Mouse (Mus musculus) embryo, embryonic 11 days (tissue): ENCODE data around the gene Gch1.

Source experiments
- DNase-seq: peaks from one replicate; pipeline ENCODE4 v3.0.0-alpha.2; 2015

The Gch1 gene

GRCm38 (mm10) chr14:47188848-47189634 is at the start of gene Gch1:
Gene Gch1 (minus strand): TSS chr14:47189413.
- DNase-seq, result peak; percentile 85

DNA sequence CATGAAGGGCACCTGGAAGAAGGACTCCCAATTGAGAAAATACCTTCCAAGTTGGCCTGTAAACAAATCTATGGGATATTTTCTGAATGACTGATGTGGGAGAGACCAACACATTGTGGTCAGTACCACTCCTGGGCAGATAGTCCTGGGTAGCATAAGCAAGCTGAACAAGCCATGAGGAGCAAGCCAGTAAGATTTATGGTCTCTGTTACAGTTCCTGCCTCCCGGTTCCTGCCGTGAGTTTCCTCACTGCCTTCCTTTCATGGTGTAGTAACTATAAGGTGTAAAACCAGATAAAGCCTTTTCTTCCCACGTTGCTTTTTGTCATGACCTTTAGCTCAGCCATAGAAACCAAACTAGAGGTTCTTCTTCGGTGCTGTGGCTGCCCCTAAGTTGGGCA is 48.1 kb upstream of the Gch1 start:
- no peak for DNase-seq

DNA sequence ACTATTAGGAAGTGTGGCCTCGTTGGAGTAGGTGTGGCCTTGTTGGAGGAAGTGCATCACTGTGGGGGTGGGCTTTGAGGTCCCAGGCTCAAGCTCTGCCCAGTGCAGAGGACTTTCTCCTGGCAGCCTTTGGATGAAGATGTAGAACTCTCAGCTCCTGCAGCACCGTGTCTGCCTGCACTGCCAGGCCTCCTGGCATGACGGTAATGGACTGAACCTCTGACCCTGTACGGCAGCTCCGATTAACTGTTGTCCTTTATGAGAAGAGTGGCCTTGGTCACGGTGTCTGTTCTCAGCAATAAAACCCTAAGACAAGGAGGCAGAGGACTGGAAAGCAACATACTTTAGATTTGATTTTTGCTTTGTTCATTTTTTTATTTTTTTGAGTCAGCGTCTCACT is 47.3 kb upstream of the Gch1 start:
- DNase-seq, result no peak

- DNase-seq, result no peak
Measured at GRCm38 (mm10) chr14:47234526-47235250, 45.5 kb upstream of the Gch1 start.

DNA sequence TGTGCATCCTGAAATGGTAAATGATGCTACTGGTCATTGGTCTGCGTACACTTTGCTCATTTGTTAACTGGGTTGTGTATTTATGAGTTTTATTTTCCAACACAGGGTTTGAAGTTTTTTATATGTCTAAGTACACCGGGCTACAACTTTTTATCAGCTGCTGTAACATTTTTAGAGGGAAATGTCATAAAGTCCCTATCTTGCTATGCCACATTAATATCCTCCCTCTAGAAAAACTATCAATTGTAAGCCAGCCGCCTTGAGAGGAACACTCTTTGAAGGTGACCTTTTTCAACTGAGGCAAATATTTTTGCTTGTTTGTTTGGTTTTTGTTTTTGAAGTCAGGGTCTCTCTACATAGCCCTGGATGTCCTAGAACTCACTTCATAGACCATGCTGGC is 44.8 kb upstream of the Gch1 start:
- no peak for DNase-seq

DNA sequence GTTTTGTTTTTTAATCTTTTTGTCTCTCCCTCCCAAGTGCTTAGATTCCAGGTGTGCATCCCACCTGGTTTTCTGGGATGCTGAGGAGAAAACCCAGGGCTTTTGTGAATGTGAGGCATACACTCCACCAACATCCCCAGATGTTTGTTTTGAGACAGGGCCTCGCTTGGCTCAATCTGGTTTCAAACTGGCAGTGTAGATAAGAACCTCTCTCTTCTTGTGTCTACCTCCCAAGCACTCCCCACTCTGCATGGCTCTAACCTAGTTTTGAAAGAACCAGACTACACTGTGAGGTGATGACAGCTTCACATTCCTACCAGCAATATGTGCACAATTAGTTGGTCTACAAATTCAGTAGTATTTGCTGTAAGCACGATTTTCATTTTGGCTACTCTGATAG is 44.4 kb upstream of the Gch1 start:
- no peak for DNase-seq

DNA sequence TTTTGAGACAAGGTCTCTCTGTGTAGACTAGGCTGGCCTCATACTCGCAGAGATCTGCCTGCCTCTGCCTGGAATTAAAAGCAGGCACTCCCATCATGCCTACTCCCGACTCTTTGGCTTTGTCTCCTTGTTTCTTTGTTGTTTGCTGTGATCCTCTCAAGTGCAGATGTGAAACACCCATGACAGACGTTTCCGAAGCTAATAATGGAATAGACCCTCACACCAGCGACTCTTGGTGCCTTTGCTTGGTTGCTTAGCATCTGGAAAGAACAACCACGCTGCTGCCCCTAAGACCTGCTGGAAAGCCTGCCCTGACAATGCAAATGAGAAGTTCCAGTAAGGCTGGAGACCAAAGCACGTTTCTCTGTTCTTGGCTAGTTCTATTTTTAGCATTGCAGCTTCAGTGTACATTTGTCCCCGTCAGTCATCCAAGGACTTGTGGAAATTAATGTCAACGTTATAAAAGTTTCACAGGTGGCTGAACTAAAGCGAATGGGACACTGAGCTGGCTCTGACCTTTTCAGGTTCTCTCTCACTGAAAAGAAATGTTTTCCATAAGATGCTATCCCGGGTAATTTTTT is 40.7 kb upstream of the Gch1 start:
- no peak for DNase-seq

DNA sequence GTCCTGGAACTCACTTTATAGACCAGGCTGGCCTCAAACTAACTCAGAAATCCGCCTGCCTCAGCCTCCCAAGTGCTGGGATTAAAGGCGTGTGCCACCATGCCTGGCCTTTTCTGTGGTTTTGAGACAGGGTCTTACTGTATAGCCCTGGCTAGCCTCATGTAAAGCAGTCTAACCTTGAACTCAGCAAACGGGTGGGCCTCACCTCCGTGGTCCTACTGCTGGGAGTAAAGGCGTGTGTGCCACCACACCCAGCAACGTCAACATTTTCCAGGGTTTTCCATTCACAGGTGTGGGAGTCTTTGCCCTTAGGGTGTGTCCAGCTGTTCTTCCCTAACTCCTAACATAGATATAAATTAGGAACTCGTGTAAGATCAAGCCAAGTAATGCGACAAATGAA is 36.7 kb upstream of the Gch1 start:
- no peak for DNase-seq

DNA sequence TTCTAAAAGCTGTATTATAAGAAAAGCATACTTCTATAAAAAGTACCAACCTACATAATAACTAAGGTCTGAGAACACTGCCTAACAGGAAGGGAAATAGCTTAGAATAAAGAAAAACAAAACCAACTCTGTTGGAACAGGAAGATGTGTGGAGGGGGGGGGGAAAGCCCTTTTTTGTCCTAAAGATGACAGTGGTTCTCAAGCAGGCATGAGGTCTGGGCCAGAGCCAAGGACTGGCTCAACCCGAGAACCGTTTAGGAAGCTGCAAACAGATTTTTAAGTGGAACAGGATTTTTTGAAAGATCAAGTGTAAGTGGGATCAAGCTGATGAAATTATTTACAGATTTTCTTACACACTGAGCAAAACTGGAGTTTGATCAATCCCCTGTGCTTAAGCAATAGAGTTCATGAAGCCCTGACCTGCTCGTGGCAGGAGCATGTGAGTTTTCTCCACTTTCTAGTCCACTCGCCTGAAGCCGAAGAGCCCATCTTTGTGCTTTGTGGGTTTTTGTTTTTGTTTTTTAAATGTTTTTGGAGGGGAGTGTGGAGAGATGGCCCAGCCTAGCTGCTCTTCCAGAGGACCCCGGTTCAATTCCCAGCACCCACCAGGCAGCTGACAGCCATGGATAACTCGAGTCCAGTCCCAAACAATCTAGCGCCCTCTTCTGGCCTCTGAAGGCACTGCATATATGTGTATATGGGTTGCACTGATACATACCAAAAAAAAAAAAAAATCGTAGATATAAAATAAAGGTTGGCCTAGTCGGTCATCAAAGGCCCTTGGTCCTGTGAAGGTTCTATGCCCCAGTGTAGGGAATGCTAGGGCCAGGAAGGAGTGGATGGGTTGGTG is 35.5 kb upstream of the Gch1 start:
- no peak for DNase-seq

- DNase-seq, result no peak
Measured at GRCm38 (mm10) chr14:47222631-47223450, 33.6 kb upstream of the Gch1 start.

GRCm38 (mm10) chr14:47221567-47221966 is 32.4 kb upstream of the Gch1 start:
- no peak for DNase-seq

GRCm38 (mm10) chr14:47220231-47221025 is 31.2 kb upstream of the Gch1 start:
- no peak for DNase-seq

- no peak for DNase-seq
Measured at GRCm38 (mm10) chr14:47218766-47219606, 29.8 kb upstream of the Gch1 start.

DNA sequence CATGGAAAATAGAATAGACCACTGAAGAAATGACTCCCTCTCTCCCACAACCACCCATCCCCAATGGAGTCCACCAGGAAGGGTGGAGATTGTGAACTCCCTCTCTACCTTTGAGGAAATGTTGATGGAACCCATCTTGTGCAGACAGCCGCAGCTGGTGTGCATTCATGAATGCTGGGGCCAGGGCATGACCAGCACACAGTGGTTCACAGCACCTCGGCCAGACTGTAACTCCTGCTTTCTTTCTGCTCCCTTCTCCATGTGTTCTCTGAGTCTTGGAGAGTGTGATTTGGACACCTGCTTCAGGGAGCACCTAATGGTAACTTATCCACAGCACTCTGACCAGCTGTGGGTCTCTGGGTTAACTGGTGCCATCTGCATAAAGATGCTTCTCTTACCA is 27.3 kb upstream of the Gch1 start:
- no peak for DNase-seq

- no peak for DNase-seq
Measured at GRCm38 (mm10) chr14:47214367-47214766, 25.2 kb upstream of the Gch1 start.

DNA sequence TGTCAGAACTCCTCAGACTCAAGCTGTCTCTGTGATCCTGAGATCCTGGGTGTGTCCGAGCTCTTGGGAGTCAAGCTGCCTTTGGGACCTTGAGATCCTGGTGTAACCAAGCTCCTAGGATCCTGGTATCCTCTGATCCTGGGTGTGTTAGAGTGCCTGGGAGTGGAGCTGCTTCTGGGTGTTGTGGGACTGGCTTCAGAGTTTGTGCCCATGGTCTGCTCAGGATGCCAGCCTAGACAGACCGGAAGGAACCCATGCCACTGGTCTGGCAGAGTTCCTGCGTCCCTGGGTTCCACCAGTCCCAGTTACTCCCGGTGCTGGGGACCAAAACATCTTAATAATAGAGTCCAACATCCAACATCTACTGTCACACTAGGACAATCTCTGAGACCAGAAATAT is 24.1 kb upstream of the Gch1 start:
- no peak for DNase-seq

DNA sequence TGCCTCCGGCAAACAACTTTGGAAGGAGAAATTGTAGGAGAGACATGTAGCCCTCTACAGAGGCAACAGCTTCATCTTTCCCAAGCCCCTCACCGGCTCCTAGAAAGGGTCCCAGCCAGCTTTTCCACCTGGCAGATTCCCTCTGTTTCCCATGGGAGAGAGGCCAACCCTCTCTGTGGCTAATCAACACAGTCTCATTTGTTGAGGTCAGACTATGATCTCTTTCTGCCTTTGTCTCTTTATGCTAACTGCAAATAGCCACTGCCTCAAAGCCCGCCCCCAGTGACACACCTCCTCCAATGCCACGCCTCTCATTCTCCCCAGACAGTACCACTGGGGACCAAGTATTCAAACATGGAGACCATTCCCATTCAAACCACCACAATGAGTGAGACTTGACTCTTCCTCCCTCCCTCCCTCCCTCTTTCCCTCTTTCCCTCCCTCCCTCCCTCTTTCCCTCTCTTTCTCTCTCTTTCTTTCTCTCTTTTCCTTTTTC is 20.5 kb upstream of the Gch1 start:
- DNase-seq, result no peak

GRCm38 (mm10) chr14:47208564-47209493 is 19.6 kb upstream of the Gch1 start:
- DNase-seq, result no peak

- DNase-seq, result no peak
Measured at GRCm38 (mm10) chr14:47206601-47207000, 17.4 kb upstream of the Gch1 start.
